Mouse (Mus musculus) fibroblast of lung, adult 2 months (primary cell): Measurements from ENCODE around the gene Tcf19.
"Not testable (repeated sequence)": the region's sequence is repeated elsewhere in the genome, so short reads cannot be mapped to it uniquely, and the experiment has no call there.

ENCODE experiments used
- DNase-seq: peaks from one replicate; pipeline ENCODE4 v3.0.0-alpha.2; 2011; ENCODE audit warnings: low read depth

Tcf19 gene

GRCm38 (mm10) chr17:35532901-35533300 lies 16.3 kb upstream of the Tcf19 start, which contains the start of gene Psors1c2:
Psors1c2 (plus strand) TSS chr17:35533201.
- DNase-seq: no peak

GRCm38 (mm10) chr17:35532360-35532759 lies 15.7 kb upstream of the Tcf19 start:
- DNase-seq: no peak

- DNase-seq: no peak
These were observed 10.0 kb upstream of the Tcf19 start for GRCm38 (mm10) chr17:35526644-35527043.

GRCm38 (mm10) chr17:35524354-35524753 lies 7.7 kb upstream of the Tcf19 start:
- DNase-seq: no peak

- DNase-seq: no peak
These were observed 902 bp upstream of the Tcf19 start for GRCm38 (mm10) chr17:35517526-35517925.

- DNase-seq: no peak
These were observed 548 bp downstream of the Tcf19 start for GRCm38 (mm10) chr17:35515911-35516640.

DNA sequence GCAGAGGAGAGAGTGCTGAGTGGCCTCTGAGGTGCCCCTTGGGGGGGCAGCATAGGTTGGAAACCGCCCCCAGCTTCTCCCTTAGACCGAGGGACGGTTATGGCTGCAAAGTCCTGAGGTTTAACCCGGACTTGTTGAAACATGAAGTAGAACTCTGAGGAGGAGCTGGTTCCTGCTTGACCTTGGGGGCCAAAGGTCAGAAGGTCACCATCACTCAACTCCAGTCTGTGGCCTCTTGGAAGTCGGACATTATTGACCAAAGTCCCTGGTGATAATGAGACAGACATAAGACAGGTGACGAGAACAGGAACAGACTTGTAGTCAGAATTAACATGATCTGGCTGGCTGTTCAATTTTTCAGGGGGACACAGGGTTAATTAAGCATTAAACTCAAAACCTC lies 1.9 kb downstream of the Tcf19 start:
- no peak for DNase-seq

DNA sequence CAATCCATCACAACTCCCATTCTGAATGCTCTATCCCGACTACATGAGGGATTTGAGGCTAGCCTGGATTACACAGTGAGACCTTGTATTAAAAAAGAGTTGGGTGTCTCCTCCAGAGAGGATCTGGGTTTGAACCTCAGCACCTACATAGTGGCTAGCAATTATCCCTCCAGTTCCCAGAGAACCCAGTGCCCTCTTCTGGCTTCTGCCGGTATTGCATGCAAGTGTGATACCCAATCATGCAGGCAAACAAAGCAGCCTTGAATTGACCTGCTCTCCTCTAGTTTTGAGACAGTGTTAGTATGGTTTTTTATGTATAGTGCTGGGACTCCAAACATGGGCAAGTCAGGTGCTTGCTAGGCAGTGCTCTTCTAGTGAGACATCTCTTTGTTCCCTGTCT lies 2.7 kb downstream of the Tcf19 start:
- DNase-seq: no peak

DNA sequence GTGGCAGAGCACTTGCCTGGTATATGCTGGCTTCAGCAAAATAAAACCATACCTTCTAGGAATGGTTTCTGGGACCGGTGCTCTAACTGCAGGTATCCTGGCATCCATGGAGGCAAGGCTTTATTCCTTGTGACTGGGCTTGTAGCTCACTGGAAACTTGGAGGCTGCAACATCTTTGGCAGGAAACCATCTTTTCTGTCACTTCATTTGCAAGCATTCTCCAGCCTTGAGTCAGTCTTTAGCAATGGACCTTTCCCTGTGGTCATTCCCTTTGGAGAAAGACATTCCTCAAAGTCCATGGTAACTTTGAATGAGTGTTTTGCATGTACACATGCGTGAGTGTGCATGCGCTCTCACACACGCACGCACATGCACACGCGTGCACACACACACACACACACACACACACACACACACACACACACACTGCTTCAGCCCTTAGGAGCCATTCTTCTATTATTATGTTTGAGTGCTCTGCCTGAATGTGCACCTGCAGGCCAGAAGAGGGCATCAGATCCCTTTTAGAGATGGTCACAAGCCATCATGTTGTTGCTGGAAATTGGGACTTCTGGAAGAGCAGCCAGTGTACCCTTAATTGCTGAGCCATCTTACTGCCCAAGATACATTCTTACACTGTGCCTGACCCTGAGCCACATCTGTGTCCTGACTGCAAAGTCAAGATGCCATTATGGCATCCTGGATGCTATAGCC lies 3.6 kb downstream of the Tcf19 start:
- DNase-seq: no peak

GRCm38 (mm10) chr17:35509284-35509683 lies 7.3 kb downstream of the Tcf19 start:
- DNase-seq: no peak

DNA sequence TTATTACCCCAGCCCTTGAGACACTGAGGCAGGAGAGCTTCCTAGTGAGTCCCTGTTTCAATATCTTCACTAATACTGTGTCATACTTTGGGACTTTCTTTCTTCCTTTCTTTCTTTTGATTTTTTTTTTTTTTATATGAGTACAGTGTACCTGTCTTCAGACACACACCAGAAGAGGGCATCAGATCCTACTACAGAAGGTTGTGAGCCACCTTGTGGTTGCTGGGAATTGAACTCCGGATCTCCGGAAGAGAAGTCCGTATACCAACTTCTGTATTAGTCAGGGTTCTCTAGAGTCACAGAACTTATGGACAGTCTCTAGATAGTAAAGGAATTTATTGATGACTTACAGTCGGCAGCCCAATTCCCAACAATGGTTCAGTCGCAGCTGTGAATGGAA lies 8.3 kb downstream of the Tcf19 start:
- DNase-seq: not testable (repeated sequence)

- DNase-seq: no peak
These were observed 8.9 kb downstream of the Tcf19 start for GRCm38 (mm10) chr17:35507556-35508260.

DNA sequence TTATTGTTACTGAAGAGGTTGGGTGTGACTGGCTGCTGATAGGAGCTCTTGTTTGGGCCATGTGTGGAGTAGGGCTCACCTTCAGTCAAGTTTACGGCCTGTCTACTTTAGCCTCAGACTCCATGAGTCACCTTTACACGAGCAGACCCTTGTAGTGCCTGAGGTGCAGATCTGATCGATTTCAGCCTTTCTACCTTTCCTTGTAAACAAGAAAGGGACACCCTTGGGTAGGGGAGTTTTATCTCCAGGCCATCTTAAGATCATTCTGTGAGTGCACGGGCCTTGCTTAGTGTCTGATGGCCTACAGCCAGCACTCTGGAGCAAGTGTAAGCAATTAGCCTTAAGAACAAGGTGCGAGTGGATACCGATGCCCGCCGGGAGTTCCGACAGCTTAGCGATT lies 9.7 kb downstream of the Tcf19 start:
- DNase-seq: no peak

- no peak for DNase-seq
These were observed 10.8 kb downstream of the Tcf19 start, which contains the start of gene Pou5f1 for GRCm38 (mm10) chr17:35505776-35506175. Pou5f1 (plus strand) TSS chr17:35506018.

- DNase-seq: no peak
These were observed 11.8 kb downstream of the Tcf19 start for GRCm38 (mm10) chr17:35504628-35505481.

- DNase-seq: no peak
These were observed 12.8 kb downstream of the Tcf19 start for GRCm38 (mm10) chr17:35503849-35504248.

GRCm38 (mm10) chr17:35502762-35503161 lies 13.9 kb downstream of the Tcf19 start:
- no peak for DNase-seq

DNA sequence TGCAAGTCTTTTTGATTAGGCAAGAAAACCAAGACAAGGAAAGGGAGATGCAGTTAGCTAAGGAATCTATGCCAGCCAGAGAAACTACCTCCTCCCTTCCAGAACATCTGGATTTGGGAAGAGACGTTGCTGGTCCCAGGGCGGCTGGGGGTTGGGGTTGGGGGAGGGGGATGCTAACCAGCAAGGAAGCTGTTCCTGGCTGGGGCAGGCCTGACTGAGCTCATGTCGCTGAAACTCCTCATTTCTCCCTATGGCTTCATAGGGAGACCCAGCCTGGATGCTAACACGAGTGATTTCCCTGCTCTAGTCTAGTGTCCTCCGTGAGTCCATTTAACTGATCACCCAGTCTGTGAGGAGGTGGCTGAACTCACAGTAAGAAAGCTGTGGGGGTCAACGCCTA lies 14.4 kb downstream of the Tcf19 start:
- no peak for DNase-seq

GRCm38 (mm10) chr17:35497124-35497523 lies 19.5 kb downstream of the Tcf19 start:
- DNase-seq: no peak

- no peak for DNase-seq
These were observed 26.3 kb downstream of the Tcf19 start for GRCm38 (mm10) chr17:35490320-35490719.

- no peak for DNase-seq
These were observed 28.6 kb downstream of the Tcf19 start for GRCm38 (mm10) chr17:35488041-35488440.

DNA sequence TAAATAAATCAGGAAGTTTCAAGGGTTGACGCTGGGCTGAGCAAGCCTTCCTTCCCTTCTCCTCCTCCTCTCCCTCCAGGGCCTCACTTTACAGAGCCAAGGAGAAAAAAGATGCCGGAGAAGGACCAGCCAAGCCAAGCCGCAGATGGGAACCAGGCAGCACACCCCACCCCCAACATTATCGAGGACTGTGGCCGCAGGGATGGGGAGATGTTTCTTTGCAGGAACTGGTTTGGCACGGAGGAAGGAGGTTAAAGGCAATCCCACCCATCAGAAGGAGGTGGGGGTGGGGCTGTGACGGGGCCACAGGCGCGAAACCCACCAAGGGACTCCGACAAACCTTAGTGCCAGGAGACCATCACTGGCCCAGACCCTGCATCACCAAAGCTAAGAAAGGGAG lies 29.9 kb downstream of the Tcf19 start:
- DNase-seq: no peak
